Mouse (Mus musculus): ENCODE results near the gene Gdpd2. TPM values are rescaled to one million over a fixed set of nuclear protein-coding genes. Genes with fewer than 3 reads are reported as not detected.

Gene Gdpd2
- polyA plus RNA-seq, 1 experiment from 2014 or later = 12.1 TPM

GRCm38 (mm10) chrX:100734359-100734758 lies 4.7 kb downstream of the Gdpd2 start:
- Histone ChIP-seq H3K27ac (ENCODE audit: low read length) (no peak overlapping the region), H3K4me3 (replicated peaks; ENCODE audit: low read length) (no peak overlapping the region), H3K9ac (ENCODE audit: low read length) (no peak overlapping the region), H3K9me3 (replicated peaks; ENCODE audit: control insufficient read depth, low read length) (no peaks in the 10 kb centered on the region), H3K27me3 (ENCODE audit: control insufficient read depth, insufficient read depth, low read length) (peaks cover 18% of the 10 kb centered on the region; the same call in 1 of the 2 replicates), H3K4me2 (ENCODE audit: low read depth, low read length) (no peak overlapping the region), H3K36me3 (ENCODE audit: control insufficient read depth, insufficient read depth, low read length) (no peaks in the 10 kb centered on the region), H3K4me1 (ENCODE audit: control insufficient read depth, insufficient read depth, low read length) (no peaks in the 10 kb centered on the region)
- 80% methylated on average over 7 of the region's 7 CpGs for WGBS
- ATAC-seq (ENCODE audit: insufficient read depth, low FRiP score) = no peak

- peak; percentile 58 for ATAC-seq (ENCODE audit: insufficient read depth, low FRiP score)
- H3K27me3 ChIP-seq (ENCODE audit: control insufficient read depth, insufficient read depth, low read length) = peaks cover 9% of the 10 kb centered on the region; the same call in 1 of the 2 replicates
These were observed 9.2 kb downstream of the Gdpd2 start for GRCm38 (mm10) chrX:100738918-100739317.

GRCm38 (mm10) chrX:100739443-100739842 lies 9.8 kb downstream of the Gdpd2 start:
- 25% methylated on average over 10 of the region's 10 CpGs for WGBS
- Histone ChIP-seq H3K27ac (ENCODE audit: low read length) (no peak overlapping the region), H3K4me2 (ENCODE audit: low read depth, low read length) (peak overlapping the region; percentile 53), H3K9me3 (replicated peaks; ENCODE audit: control insufficient read depth, low read length) (no peaks in the 10 kb centered on the region), H3K36me3 (ENCODE audit: control insufficient read depth, insufficient read depth, low read length) (no peaks in the 10 kb centered on the region), H3K9ac (ENCODE audit: low read length) (no peak overlapping the region), H3K4me1 (ENCODE audit: control insufficient read depth, insufficient read depth, low read length) (no peaks in the 10 kb centered on the region), H3K27me3 (ENCODE audit: control insufficient read depth, insufficient read depth, low read length) (peaks cover 9% of the 10 kb centered on the region; the same call in 1 of the 2 replicates), H3K4me3 (replicated peaks; ENCODE audit: low read length) (peak overlapping the region; percentile 25)
- ATAC-seq (ENCODE audit: insufficient read depth, low FRiP score) = no peak

More at GRCm38 (mm10) chrX:100738918-100739317, 9.2 kb downstream of the Gdpd2 start:
- no peak overlapping the region for H3K27ac ChIP-seq (ENCODE audit: low read length)
- peak overlapping the region; percentile 25 for H3K4me3 ChIP-seq (replicated peaks; ENCODE audit: low read length)
- no peaks in the 10 kb centered on the region for H3K4me1 ChIP-seq (ENCODE audit: control insufficient read depth, insufficient read depth, low read length)
- WGBS = 11% methylated on average over 14 of the region's 14 CpGs
- peak overlapping the region; percentile 53 for H3K4me2 ChIP-seq (ENCODE audit: low read depth, low read length)
- no peak overlapping the region for H3K9ac ChIP-seq (ENCODE audit: low read length)
- H3K9me3 ChIP-seq (replicated peaks; ENCODE audit: control insufficient read depth, low read length) = no peaks in the 10 kb centered on the region
- H3K36me3 ChIP-seq (ENCODE audit: control insufficient read depth, insufficient read depth, low read length) = no peaks in the 10 kb centered on the region

DNA sequence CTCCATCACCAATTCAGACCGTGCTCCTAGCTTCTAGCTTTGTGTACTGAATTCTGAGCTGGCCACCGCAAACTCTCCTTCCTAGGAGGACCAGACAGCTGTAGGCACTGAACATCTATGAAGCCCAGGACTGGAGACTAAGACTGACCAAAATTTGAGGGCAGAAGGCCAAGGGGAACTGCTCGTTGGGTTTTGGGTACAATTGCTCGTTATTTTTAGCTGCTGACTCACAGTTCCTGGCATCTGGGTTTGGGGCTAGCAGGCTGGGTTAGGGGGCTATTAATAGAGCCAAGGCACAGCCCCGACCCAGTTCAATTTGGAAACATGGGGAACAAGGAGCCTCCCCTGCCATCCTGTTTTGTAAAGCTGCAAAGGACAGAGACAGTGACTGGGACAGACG lies 11.1 kb downstream of the Gdpd2 start:
- 55% methylated on average over 6 of the region's 6 CpGs for WGBS
- Histone ChIP-seq H3K27me3 (ENCODE audit: control insufficient read depth, insufficient read depth, low read length) (peaks cover 4% of the 10 kb centered on the region; the same call in 1 of the 2 replicates), H3K4me3 (replicated peaks; ENCODE audit: low read length) (no peak overlapping the region), H3K4me1 (ENCODE audit: control insufficient read depth, insufficient read depth, low read length) (no peaks in the 10 kb centered on the region), H3K9me3 (replicated peaks; ENCODE audit: control insufficient read depth, low read length) (no peaks in the 10 kb centered on the region), H3K9ac (ENCODE audit: low read length) (no peak overlapping the region), H3K27ac (ENCODE audit: low read length) (no peak overlapping the region), H3K4me2 (ENCODE audit: low read depth, low read length) (no peak overlapping the region), H3K36me3 (ENCODE audit: control insufficient read depth, insufficient read depth, low read length) (no peaks in the 10 kb centered on the region)
- ATAC-seq (ENCODE audit: insufficient read depth, low FRiP score) = no peak

DNA sequence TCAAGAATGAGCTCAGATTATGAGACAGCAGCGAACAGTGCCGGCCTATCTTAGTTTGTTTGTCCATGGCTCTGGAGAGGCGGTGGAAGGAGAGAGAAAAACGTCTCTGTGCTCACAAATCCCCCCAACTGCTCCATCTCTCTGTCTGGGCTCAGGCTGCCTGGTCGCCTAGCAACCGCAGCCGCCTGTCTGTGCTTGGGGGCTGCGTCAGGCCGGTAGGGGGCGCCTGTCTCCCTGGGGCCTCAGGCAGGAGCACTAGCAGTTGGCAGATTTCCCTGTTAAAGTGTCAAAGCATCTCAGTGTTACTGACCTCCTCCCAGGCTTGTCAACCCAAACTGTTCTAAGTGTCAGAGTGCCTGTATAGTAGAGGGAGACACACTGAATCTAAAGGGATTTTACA lies 12.3 kb downstream of the Gdpd2 start:
- Histone ChIP-seq H3K9me3 (replicated peaks; ENCODE audit: control insufficient read depth, low read length) (no peaks in the 10 kb centered on the region), H3K9ac (ENCODE audit: low read length) (no peak overlapping the region), H3K27ac (ENCODE audit: low read length) (no peak overlapping the region), H3K4me3 (replicated peaks; ENCODE audit: low read length) (no peak overlapping the region), H3K36me3 (ENCODE audit: control insufficient read depth, insufficient read depth, low read length) (no peaks in the 10 kb centered on the region), H3K4me2 (ENCODE audit: low read depth, low read length) (no peak overlapping the region), H3K27me3 (ENCODE audit: control insufficient read depth, insufficient read depth, low read length) (no peaks in the 10 kb centered on the region), H3K4me1 (ENCODE audit: control insufficient read depth, insufficient read depth, low read length) (no peaks in the 10 kb centered on the region)
- 10% methylated on average over 10 of the region's 10 CpGs for WGBS
- no peak for ATAC-seq (ENCODE audit: insufficient read depth, low FRiP score)

GRCm38 (mm10) chrX:100765855-100766254 lies 36.2 kb downstream of the Gdpd2 start:
- Histone ChIP-seq H3K9me3 (replicated peaks; ENCODE audit: control insufficient read depth, low read length) (no peaks in the 10 kb centered on the region), H3K9ac (ENCODE audit: low read length) (no peak overlapping the region), H3K27ac (ENCODE audit: low read length) (no peak overlapping the region), H3K27me3 (ENCODE audit: control insufficient read depth, insufficient read depth, low read length) (peaks cover 8% of the 10 kb centered on the region; the same call in 1 of the 2 replicates), H3K4me1 (ENCODE audit: control insufficient read depth, insufficient read depth, low read length) (no peaks in the 10 kb centered on the region), H3K36me3 (ENCODE audit: control insufficient read depth, insufficient read depth, low read length) (no peaks in the 10 kb centered on the region), H3K4me2 (ENCODE audit: low read depth, low read length) (no peak overlapping the region), H3K4me3 (replicated peaks; ENCODE audit: low read length) (no peak overlapping the region)
- no peak for ATAC-seq (ENCODE audit: insufficient read depth, low FRiP score)
- 82% methylated on average over 6 of the region's 6 CpGs for WGBS

- H3K27ac ChIP-seq (ENCODE audit: low read length) = no peak within 1 kb of the TSS
- peak within 1 kb of the TSS; percentile 44 for H3K4me3 ChIP-seq (replicated peaks; ENCODE audit: low read length)
- peak within 1 kb of the TSS; percentile 39; the same call in 1 of the 2 replicates for H3K9ac ChIP-seq (ENCODE audit: low read length)
- H3K4me1 ChIP-seq (ENCODE audit: control insufficient read depth, insufficient read depth, low read length) = no peaks in the 10 kb centered on the region
- no peaks in the 10 kb centered on the region for H3K9me3 ChIP-seq (replicated peaks; ENCODE audit: control insufficient read depth, low read length)
- peak within 1 kb of the TSS; percentile 73 for H3K4me2 ChIP-seq (ENCODE audit: low read depth, low read length)
- peaks cover 8% of the 10 kb centered on the region; the same call in 1 of the 2 replicates for H3K27me3 ChIP-seq (ENCODE audit: control insufficient read depth, insufficient read depth, low read length)
- peak; percentile 58; the same call in 1 of the 2 replicates for ATAC-seq (ENCODE audit: insufficient read depth, low FRiP score)
- H3K36me3 ChIP-seq (ENCODE audit: control insufficient read depth, insufficient read depth, low read length) = no peaks in the 10 kb centered on the region
- 18% methylated on average over 23 of the region's 26 CpGs for WGBS
These were observed 37.7 kb downstream of the Gdpd2 start, which contains the start of gene Dlg3 for GRCm38 (mm10) chrX:100767181-100767884. TSS of gene Dlg3 (plus strand) at chrX:100767722.

- Histone ChIP-seq H3K4me1 (ENCODE audit: control insufficient read depth, insufficient read depth, low read length) (no peaks in the 10 kb centered on the region), H3K9ac (ENCODE audit: low read length) (peak overlapping the region; percentile 39; the same call in 1 of the 2 replicates), H3K36me3 (ENCODE audit: control insufficient read depth, insufficient read depth, low read length) (no peaks in the 10 kb centered on the region), H3K27ac (ENCODE audit: low read length) (no peak overlapping the region), H3K4me3 (replicated peaks; ENCODE audit: low read length) (peak overlapping the region; percentile 44), H3K9me3 (replicated peaks; ENCODE audit: control insufficient read depth, low read length) (no peaks in the 10 kb centered on the region), H3K27me3 (ENCODE audit: control insufficient read depth, insufficient read depth, low read length) (peaks cover 8% of the 10 kb centered on the region; the same call in 1 of the 2 replicates), H3K4me2 (ENCODE audit: low read depth, low read length) (peak overlapping the region; percentile 73)
- ATAC-seq (ENCODE audit: insufficient read depth, low FRiP score) = peak; percentile 50; the same call in 1 of the 2 replicates
- WGBS = 27% methylated on average over 24 of the region's 36 CpGs
These were observed 38.4 kb downstream of the Gdpd2 start for GRCm38 (mm10) chrX:100767885-100768626.

- no peaks in the 10 kb centered on the region for H3K36me3 ChIP-seq (ENCODE audit: control insufficient read depth, insufficient read depth, low read length)
- H3K4me1 ChIP-seq (ENCODE audit: control insufficient read depth, insufficient read depth, low read length) = no peaks in the 10 kb centered on the region
- WGBS = 84% methylated on average over 5 of the region's 5 CpGs
- H3K4me3 ChIP-seq (replicated peaks; ENCODE audit: low read length) = no peak overlapping the region
- no peak for ATAC-seq (ENCODE audit: insufficient read depth, low FRiP score)
- peaks cover 8% of the 10 kb centered on the region; the same call in 1 of the 2 replicates for H3K27me3 ChIP-seq (ENCODE audit: control insufficient read depth, insufficient read depth, low read length)
- no peaks in the 10 kb centered on the region for H3K9me3 ChIP-seq (replicated peaks; ENCODE audit: control insufficient read depth, low read length)
- no peak overlapping the region for H3K4me2 ChIP-seq (ENCODE audit: low read depth, low read length)
- no peak overlapping the region for H3K27ac ChIP-seq (ENCODE audit: low read length)
- no peak overlapping the region for H3K9ac ChIP-seq (ENCODE audit: low read length)
These were observed 39.6 kb downstream of the Gdpd2 start for GRCm38 (mm10) chrX:100769281-100769680.

Measured in stomach, embryonic 16.5 days (tissue).